Mouse (Mus musculus) right cerebral cortex, postnatal 10 days (tissue): ENCODE measurements around the gene Flrt1.
A peak's percentile ranks its signal among the peaks of the same experiment; 100 is the strongest.

Experiments
- DNase-seq, 2 experiments: peaks; one replicate each; pipeline ENCODE4 v3.0.0; 2021; ENCODE audit warnings: low spot score in 2 of 2

The Flrt1 gene

DNA sequence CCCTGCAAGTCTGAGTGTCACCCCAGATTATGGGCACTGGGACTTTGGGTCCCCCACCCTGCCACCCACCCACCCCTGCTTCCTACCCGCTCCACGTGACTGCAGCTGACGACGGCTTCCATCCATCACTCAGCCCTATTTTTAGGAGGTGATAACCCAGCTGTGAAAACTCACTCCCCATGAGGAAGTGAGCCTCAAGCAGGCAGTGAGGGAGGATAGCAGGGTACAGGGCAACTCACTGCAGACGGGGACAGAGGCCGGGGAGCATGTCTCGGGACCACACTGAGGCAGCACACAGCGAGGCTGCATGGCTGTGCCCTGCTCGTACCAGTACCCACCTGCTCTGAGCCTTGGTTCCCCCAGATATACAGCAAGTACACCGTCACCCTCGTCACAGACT lies 24.8 kb upstream of the Flrt1 start:
- DNase-seq = no peak

DNA sequence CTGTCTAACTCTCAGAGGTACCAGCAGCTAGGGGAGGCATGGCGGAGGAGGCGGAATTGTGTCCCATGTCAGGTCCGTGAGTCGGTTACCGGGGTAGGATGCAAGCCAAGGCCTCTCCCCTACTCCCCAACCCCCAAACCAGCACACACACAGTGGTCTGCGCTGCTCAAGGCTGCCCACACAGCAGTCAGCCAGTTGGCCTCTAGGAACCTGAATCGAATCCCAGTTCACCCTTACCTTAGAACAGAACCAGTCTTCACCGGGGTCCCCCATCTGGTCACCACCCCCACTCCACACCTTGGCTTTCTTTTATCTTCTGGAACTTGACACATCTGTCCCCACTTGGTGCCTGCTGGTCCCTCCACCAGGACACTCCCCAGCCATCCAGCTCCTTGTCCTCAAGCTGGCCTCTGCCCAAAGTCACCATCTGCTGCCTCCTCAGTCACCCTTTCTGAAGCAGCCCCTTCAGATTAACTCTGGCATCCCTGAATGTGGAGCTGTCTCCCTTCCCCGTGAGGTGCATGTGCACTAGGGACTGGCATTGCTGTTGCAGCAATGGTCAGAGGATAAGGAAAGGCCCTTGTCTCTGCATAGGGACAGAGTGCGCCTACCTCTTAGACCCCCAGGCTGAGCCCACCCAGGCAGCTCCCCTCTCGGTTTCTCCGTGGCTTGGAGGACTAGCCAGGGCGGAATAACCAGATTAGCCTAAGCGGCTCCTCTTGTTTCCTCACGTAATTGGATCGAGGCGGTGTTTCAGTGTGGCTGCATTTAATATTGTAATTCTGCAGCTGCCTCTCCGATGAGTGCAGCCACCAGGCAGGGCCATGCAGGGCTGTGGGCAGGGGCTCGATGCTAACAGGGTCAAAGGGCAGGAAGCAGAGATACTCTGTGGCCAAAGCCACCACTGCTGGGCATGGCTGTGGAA lies 23.3 kb upstream of the Flrt1 start:
- DNase-seq = peak in 1 of 2 experiments; percentile 56

DNA sequence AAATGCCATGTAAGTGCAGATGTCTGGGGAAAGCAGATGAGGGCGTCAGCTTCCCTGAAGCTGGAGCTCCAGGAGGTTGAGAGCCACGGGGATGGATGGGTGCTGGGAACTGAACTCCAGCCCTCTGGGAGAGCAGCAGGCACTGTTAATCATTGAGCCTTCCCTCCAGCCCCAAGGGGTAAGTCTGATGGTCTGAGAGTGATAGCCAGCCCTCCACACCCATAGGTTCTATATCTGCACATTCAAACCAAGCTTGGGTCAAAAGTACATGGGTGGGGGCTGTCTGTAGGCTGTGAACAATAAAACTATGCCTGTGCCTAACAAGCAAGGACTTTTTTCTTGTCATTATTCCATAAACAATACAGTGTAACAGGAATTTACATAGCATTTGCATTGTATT lies 21.4 kb upstream of the Flrt1 start:
- no peak for DNase-seq

DNA sequence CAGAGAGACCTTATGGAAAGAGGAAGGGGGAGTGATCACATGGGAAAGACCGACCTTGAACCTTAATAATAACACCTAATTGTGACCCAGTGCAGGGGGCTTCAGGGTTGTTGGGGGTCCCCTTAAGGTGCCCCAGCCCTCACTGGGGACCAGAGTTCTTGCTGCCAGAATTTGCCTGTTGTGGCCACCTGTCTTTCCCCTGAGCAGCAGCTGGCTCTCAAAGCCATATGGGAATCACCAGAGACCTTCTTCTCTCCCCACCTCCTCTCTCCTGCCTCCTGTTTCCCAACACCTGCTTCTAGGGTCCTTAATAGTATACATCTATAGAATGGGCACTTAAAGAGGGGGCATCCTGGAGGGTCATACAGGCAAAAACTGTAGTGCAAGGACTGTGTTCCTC lies 20.7 kb upstream of the Flrt1 start:
- no peak for DNase-seq

DNA sequence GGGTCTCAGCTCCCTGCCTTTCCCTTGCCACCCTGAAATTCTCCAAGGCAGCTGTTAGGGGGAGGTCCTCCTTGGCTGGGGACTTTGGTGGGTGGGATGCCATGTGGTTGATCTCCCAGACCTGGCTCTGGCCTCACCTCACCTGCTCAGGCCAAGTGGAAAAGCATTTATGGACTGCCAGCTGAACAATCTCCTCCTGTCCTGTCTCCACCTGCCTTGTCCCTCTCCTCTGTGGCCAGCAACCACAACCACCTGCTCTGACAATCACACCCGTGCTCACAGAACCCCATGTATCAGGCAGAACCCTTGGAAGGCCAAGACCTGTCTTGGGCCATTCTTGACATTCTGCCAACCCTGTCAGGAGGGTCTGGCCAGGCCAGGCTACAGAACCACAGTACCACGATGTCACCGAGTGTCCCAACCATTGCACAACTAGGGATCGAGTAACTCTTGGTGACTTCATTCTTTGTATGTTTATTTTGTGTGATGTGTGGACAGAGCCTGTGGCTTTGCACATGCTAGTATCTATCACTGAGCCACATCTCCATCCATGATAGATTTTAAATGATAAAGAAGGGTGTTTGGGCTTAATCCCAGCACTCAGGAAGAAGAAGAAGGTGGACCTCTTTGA lies 20.1 kb upstream of the Flrt1 start:
- no peak for DNase-seq

DNA sequence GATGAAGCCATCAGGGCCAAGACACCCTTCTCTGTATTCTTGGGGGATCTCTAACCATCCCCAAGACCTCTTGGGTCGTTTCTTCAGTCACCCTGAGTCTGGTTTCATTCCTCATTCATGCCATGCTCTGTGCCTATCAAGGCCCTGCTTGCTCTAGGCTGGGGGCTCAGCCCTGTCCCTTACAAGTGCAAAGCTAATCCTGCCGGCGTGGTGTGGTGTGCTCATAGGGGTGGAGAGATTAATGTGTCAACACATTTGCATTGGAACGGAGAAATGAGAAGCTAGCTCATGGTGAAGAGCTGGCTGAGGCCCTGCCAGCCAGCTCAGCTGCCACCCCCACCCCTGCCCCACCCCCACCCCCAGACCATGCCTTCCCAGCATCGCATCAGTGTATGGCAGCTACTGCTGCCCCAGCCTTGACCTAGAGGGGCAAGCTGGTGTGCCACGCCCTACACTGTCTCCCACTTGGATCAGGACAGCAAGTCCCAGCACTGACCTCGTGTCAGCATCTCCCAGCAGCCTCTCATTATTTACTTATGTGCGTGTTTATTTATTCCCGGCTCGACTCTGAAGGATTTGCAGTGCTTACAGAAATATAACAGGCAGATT lies 17.3 kb upstream of the Flrt1 start:
- no peak for DNase-seq

DNA sequence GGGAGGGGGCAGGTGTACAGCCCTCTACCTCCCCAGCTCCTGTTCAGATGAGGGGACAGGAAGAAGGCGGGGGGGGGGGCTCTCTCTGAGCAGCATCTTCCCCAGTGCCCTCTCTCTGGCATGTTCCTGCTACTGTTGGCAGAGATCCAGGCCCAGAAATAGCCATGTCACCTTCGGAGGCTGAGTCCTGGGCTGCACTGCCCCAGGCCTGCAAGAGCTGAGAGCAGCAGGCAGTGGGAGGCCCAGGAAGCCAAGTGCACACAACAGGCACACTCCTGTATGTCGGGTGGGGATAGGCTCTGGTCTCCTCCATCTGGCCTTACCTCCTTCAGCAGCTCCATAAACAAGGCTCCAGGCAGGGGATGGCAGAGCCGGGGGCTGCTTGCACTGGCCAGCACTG lies 16.7 kb upstream of the Flrt1 start:
- no peak for DNase-seq

DNA sequence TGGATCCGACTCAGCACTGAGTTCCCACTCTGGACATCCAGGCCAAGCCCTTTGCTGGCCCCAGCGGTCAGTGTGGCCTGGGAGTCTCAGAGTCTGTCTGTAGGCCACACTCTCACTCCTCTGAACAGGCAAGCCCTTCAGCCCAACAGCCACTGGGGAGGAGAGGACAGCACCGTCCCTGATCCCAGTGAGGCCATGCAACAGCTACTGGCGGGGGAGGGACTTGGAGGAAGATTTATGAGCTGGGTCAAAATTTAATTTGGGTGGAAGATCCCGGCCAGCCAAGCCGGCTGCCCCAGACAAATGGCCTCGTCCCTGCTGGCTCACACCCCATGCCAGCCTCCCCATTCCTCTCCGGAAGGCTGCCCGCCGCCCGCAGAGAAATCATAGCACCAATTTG lies 15.7 kb upstream of the Flrt1 start:
- no peak for DNase-seq

DNA sequence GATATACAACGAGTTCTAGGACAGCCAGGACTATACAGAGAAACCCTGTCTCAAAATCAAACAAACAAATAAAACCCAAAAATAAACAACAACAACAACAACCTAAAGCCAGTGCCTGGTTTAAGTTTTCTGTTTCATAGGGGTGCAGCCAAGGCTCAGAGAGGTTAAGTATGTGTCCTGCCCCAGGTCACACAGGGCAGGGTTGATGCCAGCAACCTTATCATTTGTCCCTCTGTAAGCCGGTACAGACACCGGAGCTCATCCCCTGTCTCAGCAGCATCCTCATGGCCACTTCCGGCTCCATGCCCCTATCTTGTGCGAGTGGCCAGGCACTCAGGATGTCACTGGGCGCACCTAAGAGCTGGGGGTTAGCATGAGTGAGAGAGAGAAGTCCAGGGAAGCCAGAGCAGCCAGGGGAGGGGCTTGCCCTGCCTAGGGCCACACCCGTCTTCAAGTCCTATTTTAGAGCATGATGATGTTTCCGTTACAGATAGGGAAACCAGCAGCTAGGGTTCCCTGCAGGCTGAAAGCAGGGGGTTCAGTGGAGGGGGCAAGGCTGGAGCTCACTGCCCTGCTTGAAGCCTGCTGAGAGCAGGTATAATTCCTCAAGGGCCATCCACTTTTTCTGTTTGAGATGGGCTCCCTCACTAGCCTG lies 12.3 kb upstream of the Flrt1 start:
- DNase-seq = no peak

DNA sequence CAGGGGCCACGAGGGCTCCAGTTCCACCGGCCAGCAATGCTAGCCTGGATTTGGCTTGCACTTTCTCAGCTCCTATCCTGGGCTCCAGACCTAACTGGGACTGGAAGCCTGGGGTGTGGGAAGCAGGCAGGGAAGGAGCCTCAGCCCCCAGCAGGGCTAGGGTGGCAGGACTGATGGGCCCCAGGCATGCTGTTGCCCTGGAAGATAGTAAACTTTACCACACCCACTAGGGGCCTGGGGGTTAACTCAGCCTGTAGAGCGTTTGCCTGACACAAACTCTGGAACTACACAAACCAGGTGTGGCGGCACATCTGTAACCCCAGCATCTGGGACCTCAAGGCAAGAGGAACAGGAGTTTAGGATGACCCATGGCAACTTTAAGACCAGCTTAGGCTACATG lies 11.6 kb upstream of the Flrt1 start:
- no peak for DNase-seq

DNA sequence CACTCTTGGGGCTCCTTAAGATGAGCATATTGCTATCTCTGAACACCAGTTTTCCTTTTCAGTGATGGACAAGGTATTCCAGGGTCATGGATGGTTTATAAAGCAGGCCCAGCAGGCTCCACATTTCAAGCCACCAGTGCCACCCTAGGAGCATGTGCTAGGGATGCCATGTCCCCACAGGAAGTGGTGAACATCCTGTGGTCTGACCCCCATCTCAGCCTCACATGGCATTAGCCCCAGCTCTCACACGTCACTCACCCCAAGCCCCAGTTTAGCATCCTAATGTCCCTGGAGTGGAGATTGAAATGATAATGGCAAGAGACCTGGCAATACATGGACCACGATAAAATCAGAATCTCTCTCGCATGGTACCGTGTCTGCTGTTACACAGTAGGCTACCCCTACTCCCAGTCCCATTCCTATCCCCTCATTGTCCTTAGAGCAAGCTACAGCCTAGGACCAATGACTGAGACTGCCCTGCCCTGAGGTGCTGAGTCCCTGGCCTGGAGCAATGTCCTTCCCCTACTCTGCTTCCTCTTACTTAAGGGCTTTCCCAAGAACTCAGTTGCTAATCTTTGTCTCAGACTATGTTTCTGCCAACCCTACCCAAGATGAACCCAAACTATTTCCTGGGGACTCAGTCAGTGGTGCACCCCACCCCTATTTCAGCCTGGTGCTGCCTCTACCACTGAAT lies 10.7 kb upstream of the Flrt1 start:
- DNase-seq = no peak

DNA sequence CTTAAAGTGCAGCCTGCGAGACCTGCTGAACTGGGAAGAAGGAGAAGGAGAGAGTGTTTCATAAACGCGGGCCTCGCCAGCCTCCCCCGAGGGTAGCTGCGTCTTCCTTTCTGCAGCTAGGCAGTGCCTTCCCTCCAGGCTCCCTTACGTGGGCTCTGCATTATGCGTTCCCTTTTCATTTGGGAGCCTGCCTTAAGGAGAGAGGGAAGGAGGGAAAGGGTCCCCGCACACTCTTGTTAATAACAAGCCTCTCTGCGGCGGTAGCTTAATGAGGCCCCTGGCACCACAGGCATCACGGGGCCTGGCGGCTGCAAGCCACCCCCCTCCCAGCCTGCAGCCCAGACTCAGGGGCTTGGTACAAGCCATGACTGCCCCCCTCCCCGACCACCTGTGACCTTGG lies 8.0 kb upstream of the Flrt1 start:
- no peak for DNase-seq

DNA sequence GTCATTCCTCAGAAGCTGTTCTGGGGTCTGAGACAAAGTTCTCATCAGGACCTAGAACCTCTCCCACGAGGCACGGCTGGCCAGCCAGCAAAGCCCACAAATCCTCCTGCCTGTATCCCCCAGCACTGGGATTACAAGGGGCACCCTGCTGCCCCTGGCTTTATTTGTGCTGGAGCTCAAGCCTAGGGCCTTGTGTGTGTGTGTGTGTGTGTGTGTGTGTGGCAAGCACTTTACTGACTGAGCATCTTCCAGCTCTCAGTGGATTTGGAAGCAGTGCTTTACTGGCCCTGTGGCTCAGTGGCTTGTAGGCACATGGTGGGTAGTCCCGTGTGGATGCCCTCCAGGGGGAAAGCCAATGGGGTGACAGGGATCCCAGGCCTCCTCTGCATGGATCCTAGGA lies 7.1 kb upstream of the Flrt1 start:
- DNase-seq = no peak

DNA sequence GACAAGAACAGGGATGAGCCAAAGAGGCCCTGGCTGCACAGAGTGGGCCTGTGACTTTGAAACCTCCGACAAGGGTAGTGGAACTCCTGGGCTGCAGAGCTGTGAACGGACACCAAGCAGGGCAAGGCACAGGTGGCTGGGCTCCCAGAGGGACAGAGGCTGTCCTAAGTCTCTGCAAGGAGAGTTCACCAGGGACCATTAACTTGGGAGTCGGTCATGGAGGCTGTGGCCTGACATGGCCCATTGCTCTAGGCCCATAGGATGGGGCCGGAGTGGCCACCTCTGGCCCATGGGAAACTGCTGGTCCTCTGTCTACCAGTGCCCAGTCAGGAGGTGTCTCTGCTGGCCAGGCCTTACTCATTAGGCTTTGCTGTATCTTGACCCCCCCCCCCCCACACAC lies 6.2 kb upstream of the Flrt1 start:
- no peak for DNase-seq

DNA sequence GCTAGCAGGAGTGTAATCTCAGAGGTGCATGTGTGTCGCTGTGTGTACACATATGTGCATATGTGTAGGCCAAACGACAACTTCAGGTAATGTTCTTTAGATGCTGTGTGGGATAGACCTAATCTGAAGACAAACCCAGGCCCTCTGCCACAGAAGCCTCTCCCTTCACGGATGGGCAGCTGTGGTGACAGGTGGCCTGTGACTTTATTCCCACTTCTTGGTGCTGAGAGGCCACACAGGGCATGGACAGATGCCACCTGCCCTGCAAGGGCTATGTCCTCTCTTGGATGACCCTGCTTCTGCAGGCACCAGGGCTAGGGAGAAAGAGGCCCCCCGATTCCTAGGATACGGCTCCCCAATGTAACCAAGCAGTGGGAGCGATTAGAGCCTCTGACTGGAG lies 5.8 kb upstream of the Flrt1 start:
- no peak for DNase-seq

DNA sequence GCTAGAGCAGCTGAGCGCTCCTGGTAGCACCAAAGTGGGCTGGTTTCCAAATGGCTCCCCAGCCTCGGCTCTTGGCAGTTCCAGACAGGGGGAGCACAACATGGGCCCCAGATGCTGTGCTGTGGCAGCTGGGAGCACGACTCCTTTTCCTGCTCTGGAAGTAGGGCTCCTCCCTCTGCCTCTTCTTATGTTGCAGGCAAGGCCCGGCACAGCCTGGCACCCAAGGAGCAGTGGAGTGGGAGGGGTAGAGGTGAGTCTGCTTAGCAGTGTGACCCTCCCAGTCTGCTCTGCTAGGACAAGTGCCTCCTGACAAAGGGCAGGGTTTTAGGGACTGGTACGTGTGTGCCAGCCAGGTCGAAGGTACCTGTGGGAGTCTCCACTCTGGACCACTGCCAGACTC lies 5.3 kb upstream of the Flrt1 start:
- DNase-seq = no peak

DNA sequence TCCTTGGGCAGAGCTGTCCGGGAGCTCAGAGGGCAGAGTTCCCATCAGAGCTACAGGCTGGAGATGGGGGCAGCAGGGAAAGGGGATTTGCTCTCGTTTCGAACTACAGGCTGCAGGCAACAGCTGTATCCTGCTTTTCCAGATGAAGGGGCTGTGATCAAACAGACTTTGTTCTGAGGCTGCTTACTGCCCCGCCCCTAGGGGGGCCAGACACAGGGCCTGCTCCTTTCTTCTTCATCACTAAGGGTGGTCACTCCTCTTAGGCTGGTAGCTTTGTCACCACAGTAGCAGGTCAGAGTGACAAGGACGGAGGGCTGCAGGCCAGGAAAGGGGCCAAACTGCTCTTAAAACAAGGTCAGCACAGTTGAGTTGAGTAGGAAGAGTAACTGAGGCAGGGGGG lies 4.6 kb upstream of the Flrt1 start:
- DNase-seq = no peak

DNA sequence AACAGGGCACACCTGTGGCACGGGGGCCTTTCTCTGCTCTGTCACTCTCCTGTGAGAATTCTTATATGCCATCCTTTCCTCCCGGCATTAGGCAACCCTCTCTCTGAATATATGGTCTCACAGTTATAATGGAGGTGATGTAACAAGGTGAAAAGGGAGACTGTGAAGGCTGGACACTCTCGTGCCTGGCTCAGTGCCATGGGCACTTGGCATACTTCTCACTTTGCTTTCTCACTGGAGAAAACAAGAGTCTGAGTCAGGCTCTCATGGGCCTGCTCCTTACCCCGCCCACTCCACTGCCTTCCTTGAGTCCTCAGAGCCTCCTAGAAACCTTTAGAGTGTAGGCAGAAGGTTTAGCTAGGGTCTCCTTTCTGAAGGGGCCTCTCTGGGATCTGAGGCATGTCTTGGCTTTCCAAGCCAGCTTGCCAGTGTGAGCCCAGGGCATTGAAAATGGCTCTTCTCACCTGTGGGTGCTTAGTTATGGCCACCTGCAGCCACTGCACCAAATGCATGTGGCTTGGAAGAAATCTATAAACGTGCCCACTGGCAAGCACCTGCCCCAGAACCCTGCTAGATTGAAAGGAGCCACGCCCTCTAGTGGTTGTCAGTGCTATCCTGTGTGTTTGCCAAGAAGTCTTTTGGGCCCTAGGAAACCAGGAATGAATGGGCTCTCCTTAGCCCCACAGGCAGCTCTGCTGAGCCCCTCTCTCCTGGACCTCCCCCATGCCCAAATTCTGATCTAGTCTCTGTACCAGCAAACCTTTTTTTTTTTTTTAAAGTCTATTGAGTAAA lies 2.8 kb upstream of the Flrt1 start:
- no peak for DNase-seq

DNA sequence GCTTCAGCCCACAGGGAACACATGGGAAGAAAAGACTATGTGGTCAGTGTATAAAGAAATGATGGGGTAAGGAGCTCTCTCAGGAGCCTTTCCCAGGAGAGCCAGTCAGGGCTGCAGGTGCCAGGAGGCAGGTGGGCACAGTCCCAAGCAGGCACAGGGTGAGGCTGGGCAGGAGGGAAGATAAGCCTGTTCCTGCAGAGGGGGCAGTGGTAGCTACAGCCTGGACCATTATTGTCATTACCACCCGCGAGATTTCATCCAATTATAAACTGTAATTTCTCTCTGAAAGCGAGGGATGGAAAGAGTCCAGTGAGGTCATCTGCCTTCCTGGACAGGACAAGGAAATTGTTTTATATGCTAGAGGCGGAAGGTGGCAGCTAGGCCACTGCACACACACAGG lies 1.6 kb upstream of the Flrt1 start:
- no peak for DNase-seq

DNA sequence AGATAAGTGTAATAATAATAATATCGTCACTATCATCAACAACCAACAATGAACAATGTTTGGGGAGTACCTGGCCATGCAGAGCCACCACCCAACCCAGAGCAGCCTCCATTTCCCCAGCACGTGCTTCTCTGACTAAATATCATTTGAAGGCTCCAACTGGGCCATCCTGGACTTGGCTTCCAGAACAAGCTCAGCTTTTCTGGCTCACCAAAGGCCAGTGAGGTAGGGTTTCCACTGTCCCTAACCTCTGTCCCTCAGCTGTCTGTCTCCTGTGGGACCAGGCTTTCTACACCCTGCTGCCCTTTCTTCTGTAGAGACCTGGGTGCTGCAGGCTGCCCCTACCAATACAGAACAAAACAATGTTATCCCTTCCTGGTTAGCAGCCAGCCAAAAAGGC lies 1.0 kb upstream of the Flrt1 start:
- DNase-seq = no peak

DNA sequence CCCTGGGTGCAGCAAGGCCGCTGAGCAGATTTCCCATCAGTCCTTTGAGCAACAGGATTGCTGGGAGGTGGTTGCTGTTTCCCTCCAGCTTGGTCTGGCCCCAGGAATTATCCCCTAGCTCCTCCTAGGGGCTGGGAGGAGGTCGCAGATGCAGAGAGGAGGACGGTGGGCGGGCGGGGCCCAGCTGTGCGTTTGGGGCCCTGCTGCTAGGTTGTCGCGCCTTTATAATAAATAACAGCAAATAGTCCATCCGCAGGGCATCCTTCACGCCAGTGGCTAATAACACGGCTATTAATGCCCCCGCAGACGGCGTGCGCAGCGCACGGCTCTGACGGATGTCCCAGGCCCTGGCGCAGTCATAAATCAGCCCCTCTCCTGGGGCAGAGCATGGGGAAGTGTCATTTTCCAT lies 1.5 kb downstream of the Flrt1 start:
- no peak for DNase-seq
